Mouse (Mus musculus) urinary bladder, postnatal 0 days (tissue): ENCODE data around the gene Vav1. TPM values are rescaled to one million over a fixed set of nuclear protein-coding genes. Genes with fewer than 3 reads are reported as not detected.

ENCODE experiments used
- polyA plus RNA-seq: library from polyadenylated mRNA; unstranded; fragments of >200 nt; fragmentation: Nextera tagmentation; extraction: Ambion mirVana; gene quantifications from 2 replicates; pipeline ENCODE4 v1.2.1, GENCODE M21; 2015

The Vav1 gene
- 1.7 and 5.3 TPM in 2 replicates for polyA plus RNA-seq

GRCm38 (mm10) chr17:57278943-57279590 lies at the start of gene Vav1:
TSS of gene Vav1 (plus strand) at chr17:57279100.

GRCm38 (mm10) chr17:57248201-57248699 lies 30.6 kb upstream of the Vav1 start, which contains the start of gene Gpr108:
TSS of gene Gpr108 (minus strand) at chr17:57248446.

GRCm38 (mm10) chr17:57249186-57250181 lies 29.4 kb upstream of the Vav1 start, which contains the start of gene Trip10:
TSS of gene Trip10 (plus strand) at chr17:57249455.

GRCm38 (mm10) chr17:57358441-57358840 lies 79.5 kb downstream of the Vav1 start, which contains the start of gene Adgre1:
TSS of gene Adgre1 (plus strand) at chr17:57358691.

Other genes with a start within 250 kb of the Vav1 start
- 19.1 and 23.0 TPM in 2 replicates for gene Khsrp, start 247.6 kb upstream of the Vav1 start, polyA plus RNA-seq
- not detected in 2 replicates for gene Slc25a41, start 237.4 kb upstream of the Vav1 start, polyA plus RNA-seq
- gene Crb3, start 220.0 kb upstream of the Vav1 start, polyA plus RNA-seq, result 15.0 and 16.8 TPM in 2 replicates
- gene Slc25a23, start 219.2 kb upstream of the Vav1 start, polyA plus RNA-seq, result 8.5 and 9.0 TPM in 2 replicates
- gene Dennd1c, start 200.6 kb upstream of the Vav1 start, polyA plus RNA-seq, result 1.1 and 3.1 TPM in 2 replicates
- gene Tubb4a, start 191.3 kb upstream of the Vav1 start, polyA plus RNA-seq, result 6.7 and 8.1 TPM in 2 replicates
- gene Tnfsf9, start 173.8 kb upstream of the Vav1 start, polyA plus RNA-seq, result 5.6 and 6.2 TPM in 2 replicates
- 0.20 TPM in 1 of 2 replicates, not detected in the other for gene Cd70, start 129.3 kb upstream of the Vav1 start, polyA plus RNA-seq
- gene Tnfsf14, start 84.9 kb upstream of the Vav1 start, polyA plus RNA-seq, result 0.08 and 0.65 TPM in 2 replicates
- gene C3, start 51.0 kb upstream of the Vav1 start, polyA plus RNA-seq, result 24.9 and 30.2 TPM in 2 replicates
- 35.5 and 36.8 TPM in 2 replicates for gene Gpr108, start 30.7 kb upstream of the Vav1 start, polyA plus RNA-seq
- gene Trip10, start 29.6 kb upstream of the Vav1 start, polyA plus RNA-seq, result 37.0 and 40.2 TPM in 2 replicates
- gene Adgre1, start 79.6 kb downstream of the Vav1 start, polyA plus RNA-seq, result 8.1 and 9.9 TPM in 2 replicates